Mouse (Mus musculus) intestine, embryonic 16.5 days (tissue): ENCODE data around the gene Xpo6. TPM values are rescaled to one million over a fixed set of nuclear protein-coding genes. Genes with fewer than 3 reads are reported as not detected.

Experiments
- ATAC-seq: fragments of 200-750 bp; cut with Nextera tagmentation; 2 replicates; pipeline ENCODE4 v1.8.0; 2017; ENCODE audit warnings: moderate TSS enrichment, moderate library complexity
- H3K27ac ChIP-seq: fragments of 300-500 bp; sonication (generic); 2 replicates; pipeline ENCODE4 v1.5.1; 2014; ENCODE audit warnings: mild to moderate bottlenecking, low read length
- H3K27me3 ChIP-seq: fragments of 300-500 bp; sonication (generic); replicated peaks from 2 replicates; pipeline ENCODE4 v1.6.1; 2014; ENCODE audit warnings: low read length, control low read depth, mixed read lengths; ENCODE audit not compliant: control insufficient read depth, insufficient read depth
- H3K36me3 ChIP-seq: fragments of 300-500 bp; sonication (generic); 2 replicates; pipeline ENCODE4 v1.6.1; 2014; ENCODE audit warnings: low read length, control low read depth; ENCODE audit not compliant: control insufficient read depth, insufficient read depth
- H3K4me1 ChIP-seq: fragments of 300-500 bp; sonication (generic); 2 replicates; pipeline ENCODE4 v1.6.1; 2014; ENCODE audit warnings: low read length, control low read depth, mixed read lengths; ENCODE audit not compliant: control insufficient read depth, insufficient read depth
- H3K4me2 ChIP-seq: fragments of 300-500 bp; sonication (generic); 2 replicates; pipeline ENCODE4 v1.6.1; 2014; ENCODE audit warnings: low read depth, low read length, control low read depth
- H3K4me3 ChIP-seq: fragments of 300-500 bp; sonication (generic); 2 replicates; pipeline ENCODE4 v1.5.1; 2014; ENCODE audit warnings: mild to moderate bottlenecking, low read length
- H3K9ac ChIP-seq: fragments of 300-500 bp; sonication (generic); 2 replicates; pipeline ENCODE4 v1.6.1; 2014; ENCODE audit warnings: low read depth, low read length
- H3K9me3 ChIP-seq: fragments of 300-500 bp; sonication (generic); 2 replicates; pipeline ENCODE4 v1.6.1; 2016; ENCODE audit warnings: low read length, control low read depth; ENCODE audit not compliant: control insufficient read depth
- WGBS: fragments of 180-500 bp; shearing (Covaris S2); extraction: QIAGEN DNeasy Blood & Tissue Kit; methylation state at CpG from one replicate; pipeline ENCODE4 v1.1.7; 2014; 5-methylcytosine and 5-hydroxymethylcytosine counted together
- polyA plus RNA-seq: library from polyadenylated mRNA; unstranded; fragments of >200 nt; fragmentation: Nextera tagmentation; extraction: Ambion mirVana; gene quantifications from 2 replicates; pipeline ENCODE4 v1.2.1, GENCODE M21; 2015

Gene Xpo6
- 27.3 and 28.2 TPM in 2 replicates for polyA plus RNA-seq

DNA sequence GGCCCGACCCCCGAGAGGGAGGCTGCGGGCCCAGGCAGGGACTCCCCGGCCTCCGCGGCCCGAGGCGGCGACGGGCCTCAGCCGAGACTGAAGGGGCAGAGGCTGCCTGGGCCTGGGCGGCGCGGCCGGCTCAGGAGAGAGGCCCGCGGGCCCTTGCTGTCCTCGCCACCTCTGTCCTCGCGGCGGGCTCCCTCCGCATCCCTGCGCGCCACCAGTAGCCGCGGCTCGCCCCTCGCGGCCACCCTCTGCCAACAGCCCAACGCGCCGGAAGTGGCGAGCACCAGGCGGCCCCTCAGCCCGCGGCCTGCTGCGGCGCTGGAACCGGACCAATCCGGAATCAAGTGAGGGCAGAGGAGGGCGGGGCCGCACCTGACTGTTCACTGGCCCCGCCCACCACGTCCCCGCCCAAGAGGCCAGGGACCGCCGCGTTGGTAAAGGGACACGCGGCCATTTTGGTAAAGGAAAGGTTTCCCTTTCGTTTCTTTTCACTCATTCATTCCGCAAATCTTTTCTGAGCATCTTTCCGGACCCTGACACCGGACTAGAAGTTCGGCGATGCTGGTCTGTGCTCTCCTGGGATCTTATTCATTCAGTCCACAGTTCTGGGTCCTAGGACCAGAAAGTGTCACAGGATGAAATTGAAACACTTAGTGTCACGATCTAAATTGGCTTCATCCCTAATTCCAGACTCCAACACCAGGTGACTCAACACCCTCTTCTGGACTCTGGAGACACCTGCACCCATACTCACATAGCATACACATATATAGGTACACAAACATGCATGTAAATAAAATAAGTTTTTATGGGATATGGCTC, at the start of gene Xpo6:
Gene Xpo6 (minus strand): TSS at position 324 of the 819 bp plus-strand sequence.
- Histone ChIP-seq H3K27me3 (no peaks in the 10 kb centered on the region), H3K9ac (peak within 1 kb of the TSS; percentile 98), H3K4me1 (peaks cover 15% of the 10 kb centered on the region), H3K36me3 (no peaks in the 10 kb centered on the region), H3K27ac (peak within 1 kb of the TSS; percentile 87), H3K4me2 (peak within 1 kb of the TSS; percentile 86), H3K4me3 (peak within 1 kb of the TSS; percentile 100), H3K9me3 (no peaks in the 10 kb centered on the region)
- under 1% methylated on average over 56 of the region's 57 CpGs for WGBS
- peak; percentile 94 for ATAC-seq

DNA sequence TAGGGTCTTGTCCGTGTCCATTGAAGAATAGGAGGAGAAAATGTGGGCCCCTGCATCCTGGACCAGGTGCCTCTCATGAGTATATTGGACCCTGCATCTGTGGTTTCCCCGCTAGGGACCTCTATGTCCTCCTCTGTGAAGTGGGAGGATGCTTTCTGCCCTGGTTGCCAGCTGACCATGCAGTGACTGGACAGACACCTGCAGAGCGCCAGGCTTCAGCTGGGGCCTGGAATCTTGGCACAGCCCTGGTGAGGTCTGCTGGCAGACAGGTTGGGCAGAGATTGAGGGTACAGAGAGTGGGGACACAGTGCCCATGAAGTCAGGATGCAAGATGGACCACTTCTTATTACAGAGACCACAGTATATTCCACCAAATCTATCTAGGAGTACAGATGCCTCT, 49.7 kb upstream of the Xpo6 start:
- no peaks in the 10 kb centered on the region for H3K9me3 ChIP-seq
- no peaks in the 10 kb centered on the region for H3K27me3 ChIP-seq
- no peak overlapping the region for H3K4me2 ChIP-seq
- no peak for ATAC-seq
- peaks cover 4% of the 10 kb centered on the region; the same call in 1 of the 2 replicates for H3K4me1 ChIP-seq
- H3K4me3 ChIP-seq = no peak overlapping the region
- H3K27ac ChIP-seq = no peak overlapping the region
- H3K9ac ChIP-seq = no peak overlapping the region
- 92% methylated on average over 3 of the region's 3 CpGs for WGBS
- H3K36me3 ChIP-seq = no peaks in the 10 kb centered on the region

DNA sequence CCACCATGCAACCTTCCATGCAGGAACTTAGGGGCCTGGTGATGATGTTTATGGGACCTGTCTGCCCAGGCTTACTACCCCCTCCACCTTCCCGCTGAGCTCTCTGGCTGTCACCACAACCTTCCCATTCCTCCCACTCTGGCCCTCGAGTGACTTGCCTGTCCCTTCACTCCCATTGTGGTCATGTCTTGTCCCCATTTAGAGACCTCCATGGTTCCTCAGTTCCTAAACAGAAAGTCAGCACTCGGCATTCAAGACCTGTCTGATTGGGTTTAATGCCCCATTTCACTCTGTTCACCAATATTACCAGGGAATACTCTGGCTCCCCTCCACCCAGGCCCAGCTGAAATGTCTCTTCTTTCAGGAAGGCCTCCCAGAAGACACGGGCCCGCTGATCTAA, 48.8 kb upstream of the Xpo6 start:
- Histone ChIP-seq H3K4me3 (no peak overlapping the region), H3K27me3 (no peaks in the 10 kb centered on the region), H3K4me2 (no peak overlapping the region), H3K4me1 (peaks cover 4% of the 10 kb centered on the region; the same call in 1 of the 2 replicates), H3K9ac (no peak overlapping the region), H3K36me3 (no peaks in the 10 kb centered on the region), H3K27ac (no peak overlapping the region), H3K9me3 (no peaks in the 10 kb centered on the region)
- ATAC-seq = no peak
- WGBS = 69% methylated on average over 5 of the region's 5 CpGs

DNA sequence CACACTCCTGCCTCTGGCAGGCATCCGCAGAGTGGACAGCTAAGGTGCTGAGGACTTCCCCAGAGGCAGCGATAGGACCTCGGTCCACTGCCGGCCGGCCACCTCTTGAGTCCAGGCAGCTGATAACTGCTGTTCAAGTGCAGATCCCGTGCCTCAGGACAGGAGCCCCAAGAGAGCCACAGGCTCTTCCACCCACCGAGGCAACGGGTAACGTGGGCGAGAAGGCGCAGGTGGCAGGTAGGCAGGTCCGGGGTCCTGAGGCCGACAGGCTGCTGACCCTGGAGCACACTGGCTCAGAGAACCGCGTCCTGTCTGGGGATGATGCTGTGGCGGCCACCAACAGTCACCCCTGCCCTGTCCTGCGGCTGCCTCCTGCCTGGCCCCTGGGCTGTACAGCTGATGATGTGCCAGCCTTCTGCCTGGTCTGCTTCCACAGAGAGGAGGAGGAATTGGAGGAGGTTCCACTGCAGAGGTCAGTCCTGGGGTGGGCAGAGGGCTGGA, 48.4 kb upstream of the Xpo6 start:
- H3K36me3 ChIP-seq = no peaks in the 10 kb centered on the region
- no peaks in the 10 kb centered on the region for H3K27me3 ChIP-seq
- ATAC-seq = no peak
- H3K4me3 ChIP-seq = no peak overlapping the region; the same call in 1 of the 2 replicates
- H3K9ac ChIP-seq = peak overlapping the region; percentile 30; the same call in 1 of the 2 replicates
- 46% methylated on average over 17 of the region's 17 CpGs for WGBS
- H3K27ac ChIP-seq = no peak overlapping the region
- peaks cover 4% of the 10 kb centered on the region; the same call in 1 of the 2 replicates for H3K4me1 ChIP-seq
- no peaks in the 10 kb centered on the region for H3K9me3 ChIP-seq
- H3K4me2 ChIP-seq = no peak overlapping the region

DNA sequence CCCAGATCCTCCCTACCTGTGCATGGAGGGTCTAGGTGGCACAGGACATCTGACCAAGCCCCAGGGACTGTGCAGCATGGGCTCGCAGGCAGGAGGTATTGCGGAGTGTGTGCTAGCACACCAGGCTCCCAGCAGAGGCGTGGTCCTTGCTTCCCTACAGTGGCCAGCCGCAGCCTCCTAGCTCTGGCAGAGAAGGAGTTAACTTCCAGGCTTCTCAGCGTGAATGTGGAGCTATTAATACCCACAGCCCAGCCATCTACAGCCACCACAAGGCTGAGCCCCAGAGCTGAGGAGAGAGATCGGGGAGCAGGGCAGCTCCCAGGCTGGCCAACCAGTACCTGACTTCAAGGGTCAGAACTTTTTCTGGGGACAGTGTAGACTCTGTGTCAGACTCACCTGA, 47.8 kb upstream of the Xpo6 start:
- Histone ChIP-seq H3K4me3 (no peak overlapping the region; the same call in 1 of the 2 replicates), H3K27me3 (no peaks in the 10 kb centered on the region), H3K9ac (peak overlapping the region; percentile 30; the same call in 1 of the 2 replicates), H3K4me2 (no peak overlapping the region), H3K9me3 (no peaks in the 10 kb centered on the region), H3K4me1 (peaks cover 4% of the 10 kb centered on the region; the same call in 1 of the 2 replicates), H3K27ac (no peak overlapping the region), H3K36me3 (no peaks in the 10 kb centered on the region)
- WGBS = 4% methylated on average over 6 of the region's 6 CpGs
- ATAC-seq = peak; percentile 18; the same call in 1 of the 2 replicates

DNA sequence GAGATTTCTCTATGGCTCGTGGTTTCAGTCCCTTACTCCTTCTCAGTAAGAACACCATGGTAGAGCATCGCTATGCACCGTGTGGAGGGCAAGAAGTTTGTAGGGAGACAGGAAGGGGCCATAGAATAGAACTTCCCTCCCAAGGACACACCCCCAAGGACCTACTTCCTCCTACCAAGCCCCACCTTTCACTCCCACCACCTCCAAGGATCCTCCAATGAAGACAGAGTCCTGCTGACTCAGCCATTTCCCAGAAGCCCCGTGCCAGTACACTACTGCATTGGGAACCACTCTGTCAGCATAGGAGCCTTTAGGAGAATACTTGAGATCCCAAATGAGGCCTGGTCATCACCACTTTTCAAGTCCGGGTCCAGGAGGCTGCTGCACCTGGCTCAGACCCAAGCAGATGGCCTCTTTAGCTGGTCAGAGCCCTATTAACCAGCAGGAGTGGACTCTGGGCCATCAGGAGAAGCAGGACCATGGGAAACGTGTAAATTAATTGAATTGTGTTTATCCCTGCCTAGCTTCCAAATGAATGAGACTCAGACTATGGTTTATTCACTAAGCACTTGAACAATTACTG, 44.0 kb upstream of the Xpo6 start:
- Histone ChIP-seq H3K9ac (no peak overlapping the region), H3K4me1 (peaks cover 4% of the 10 kb centered on the region; the same call in 1 of the 2 replicates), H3K4me3 (no peak overlapping the region), H3K27me3 (no peaks in the 10 kb centered on the region), H3K36me3 (no peaks in the 10 kb centered on the region), H3K4me2 (no peak overlapping the region), H3K27ac (no peak overlapping the region), H3K9me3 (no peaks in the 10 kb centered on the region)
- WGBS = 67% methylated on average over 6 of the region's 6 CpGs
- no peak for ATAC-seq

DNA sequence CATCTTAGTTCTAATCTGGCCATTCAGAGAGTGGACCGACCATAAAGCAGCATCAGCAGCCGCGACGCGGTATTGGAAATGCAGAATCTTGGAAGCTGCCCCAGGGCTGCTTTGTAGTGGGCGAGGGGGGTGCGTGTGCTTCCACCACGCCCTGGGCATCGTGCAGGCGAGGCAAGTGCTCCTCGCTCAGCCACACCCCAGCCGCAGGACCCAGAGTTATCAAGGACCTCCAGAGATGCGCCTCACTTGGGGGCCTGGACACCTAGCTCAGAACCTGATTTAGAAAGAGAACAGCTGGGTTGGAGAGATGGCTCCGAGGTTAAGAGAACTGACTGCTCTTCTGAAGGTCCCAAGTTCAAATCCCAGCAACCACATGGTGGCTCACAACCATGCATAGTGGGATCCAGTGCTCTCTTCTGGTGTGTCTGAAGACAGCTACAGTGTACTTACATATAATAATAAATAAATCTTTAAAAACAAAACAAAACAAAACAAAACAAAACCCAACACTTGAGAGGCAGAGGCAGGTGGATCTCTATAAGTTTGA, 40.6 kb upstream of the Xpo6 start:
- 80% methylated on average over 14 of the region's 14 CpGs for WGBS
- no peaks in the 10 kb centered on the region for H3K4me1 ChIP-seq
- no peak overlapping the region for H3K4me3 ChIP-seq
- H3K36me3 ChIP-seq = no peaks in the 10 kb centered on the region
- no peaks in the 10 kb centered on the region for H3K9me3 ChIP-seq
- H3K27ac ChIP-seq = no peak overlapping the region
- H3K9ac ChIP-seq = no peak overlapping the region
- H3K4me2 ChIP-seq = no peak overlapping the region
- H3K27me3 ChIP-seq = no peaks in the 10 kb centered on the region
- no peak for ATAC-seq

DNA sequence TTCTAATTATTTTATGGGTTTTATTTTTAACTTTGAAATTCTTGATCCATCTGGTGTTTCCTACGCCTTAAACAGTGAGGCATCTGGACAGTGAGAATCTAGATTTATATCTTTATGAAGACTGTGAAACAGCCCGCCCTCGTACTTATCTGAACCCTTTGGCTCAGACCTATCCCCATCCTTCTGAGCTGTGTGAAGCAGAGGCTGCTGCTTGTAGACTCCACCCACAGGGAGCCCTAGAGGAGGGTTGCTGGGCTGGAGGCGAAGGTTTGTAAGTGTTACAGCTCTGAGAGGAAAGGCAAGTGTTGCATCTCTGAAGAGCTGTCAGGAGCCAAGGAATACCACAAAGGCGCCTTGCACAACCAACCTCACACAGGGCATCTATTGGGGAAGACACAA, 36.5 kb upstream of the Xpo6 start:
- H3K27me3 ChIP-seq = no peaks in the 10 kb centered on the region
- H3K36me3 ChIP-seq = no peaks in the 10 kb centered on the region
- no peaks in the 10 kb centered on the region for H3K9me3 ChIP-seq
- no peak overlapping the region for H3K4me2 ChIP-seq
- ATAC-seq = no peak
- no peak overlapping the region for H3K9ac ChIP-seq
- no peak overlapping the region for H3K27ac ChIP-seq
- no peak overlapping the region for H3K4me3 ChIP-seq
- no peaks in the 10 kb centered on the region for H3K4me1 ChIP-seq
- 52% methylated on average over 5 of the region's 5 CpGs for WGBS

DNA sequence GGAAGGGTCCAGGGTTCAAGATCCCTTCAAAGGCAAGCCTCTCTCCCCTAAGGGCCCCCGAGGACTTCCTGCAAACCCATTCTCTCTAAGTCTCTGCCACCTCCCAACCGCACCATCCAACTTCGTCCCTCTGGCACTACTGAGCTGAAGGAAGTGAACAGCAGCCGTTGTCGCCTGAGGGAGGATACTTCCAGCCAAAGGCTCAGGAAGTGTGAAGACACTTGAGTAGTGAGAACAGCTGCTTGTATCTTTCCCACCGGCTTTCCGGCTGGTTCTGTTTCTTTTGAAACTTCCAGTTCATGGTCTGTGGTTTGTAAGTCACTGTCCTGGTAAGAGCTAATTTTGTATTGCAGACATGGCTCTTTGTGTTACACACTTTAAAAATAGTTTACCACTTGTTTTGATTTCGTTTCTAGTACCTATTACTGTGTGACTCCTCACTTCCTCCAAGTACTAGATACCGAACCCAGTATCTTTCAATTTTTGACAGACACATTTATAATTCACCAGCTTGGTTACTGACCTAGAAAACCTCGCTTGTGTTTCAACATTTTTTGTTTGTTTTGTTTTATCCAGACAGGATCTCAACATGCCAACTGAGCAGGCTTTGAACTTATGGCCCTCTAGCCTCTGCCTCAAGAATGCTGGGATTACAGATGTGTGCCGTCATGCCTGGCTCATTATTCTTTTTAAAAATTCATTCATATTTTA, 35.9 kb upstream of the Xpo6 start:
- 55% methylated on average over 11 of the region's 11 CpGs for WGBS
- no peak overlapping the region for H3K27ac ChIP-seq

More for the DNA sequence above, 35.9 kb upstream of the Xpo6 start:
- Histone ChIP-seq H3K36me3 (no peaks in the 10 kb centered on the region), H3K9ac (no peak overlapping the region), H3K27me3 (no peaks in the 10 kb centered on the region), H3K4me1 (no peaks in the 10 kb centered on the region), H3K4me2 (no peak overlapping the region), H3K4me3 (no peak overlapping the region), H3K9me3 (no peaks in the 10 kb centered on the region)
- no peak for ATAC-seq
